Mouse (Mus musculus) telencephalon, adult 2 months (tissue): Measurements from ENCODE around the gene Wfdc8.
"Not testable (repeated sequence)": the region's sequence is repeated elsewhere in the genome, so short reads cannot be mapped to it uniquely, and the experiment has no call there.

Experiments used
- DNase-seq: peaks from one replicate; pipeline ENCODE4 v3.0.0-alpha.2; 2011; ENCODE audit warnings: low read depth, low spot score

Wfdc8 gene

GRCm38 (mm10) chr2:164613471-164613870 lies at the start of gene Wfdc8, which contains the start of gene Wfdc6b:
Gene Wfdc8, minus strand, starts transcription at chr2:164613626.
Gene Wfdc6b, plus strand, starts transcription at chr2:164613522.
- not testable (repeated sequence) for DNase-seq

DNA sequence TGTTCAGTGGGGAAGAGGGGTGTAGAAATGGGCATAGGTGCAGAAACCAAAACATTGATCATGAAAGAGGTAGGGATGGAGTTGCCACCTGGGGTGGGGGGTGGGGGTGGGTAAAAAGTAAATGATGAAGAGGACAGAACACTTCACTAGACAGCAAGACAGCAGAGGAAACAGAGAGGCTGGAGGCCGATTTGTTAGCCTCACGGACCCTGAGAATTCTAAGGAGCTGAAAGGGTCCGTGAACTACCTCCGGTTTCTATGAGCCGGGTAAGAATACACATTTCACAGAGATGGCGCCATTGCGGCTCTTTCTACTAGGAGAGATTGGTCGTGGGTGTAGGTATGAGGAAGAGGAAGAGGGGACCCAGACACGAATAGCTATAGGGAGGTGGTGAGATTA lies 43.1 kb upstream of the Wfdc8 start, which contains the start of gene Wfdc9:
Gene Wfdc9 (minus strand): TSS at position 101 of the 400 bp plus-strand sequence.
- no peak for DNase-seq

DNA sequence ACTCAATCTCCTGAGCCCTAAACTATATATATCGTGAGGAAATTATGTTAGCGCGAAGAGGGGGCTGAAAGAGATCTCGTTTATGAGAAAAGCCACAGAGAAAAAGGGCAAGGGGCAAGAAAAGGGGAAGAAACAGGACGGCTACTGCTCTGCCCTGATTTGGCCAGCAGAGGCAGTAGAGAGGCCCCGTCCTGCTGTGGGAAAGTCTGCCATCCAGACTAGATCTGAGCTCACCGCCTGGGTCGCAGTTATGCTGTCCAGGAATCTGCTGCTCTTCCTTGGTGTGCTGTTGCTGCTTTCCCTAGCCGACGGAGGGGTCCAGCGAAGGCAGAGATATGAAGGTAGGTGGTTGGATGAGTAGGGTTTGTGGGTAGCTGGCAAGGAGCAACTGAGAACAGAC lies 42.4 kb upstream of the Wfdc8 start, which contains the start of gene Wfdc10:
Gene Wfdc10 (plus strand): TSS at position 189 of the 400 bp plus-strand sequence.
- no peak for DNase-seq

GRCm38 (mm10) chr2:164641881-164642673 lies 28.7 kb upstream of the Wfdc8 start:
- no peak for DNase-seq

GRCm38 (mm10) chr2:164641129-164641528 lies 27.7 kb upstream of the Wfdc8 start:
- DNase-seq = no peak

DNA sequence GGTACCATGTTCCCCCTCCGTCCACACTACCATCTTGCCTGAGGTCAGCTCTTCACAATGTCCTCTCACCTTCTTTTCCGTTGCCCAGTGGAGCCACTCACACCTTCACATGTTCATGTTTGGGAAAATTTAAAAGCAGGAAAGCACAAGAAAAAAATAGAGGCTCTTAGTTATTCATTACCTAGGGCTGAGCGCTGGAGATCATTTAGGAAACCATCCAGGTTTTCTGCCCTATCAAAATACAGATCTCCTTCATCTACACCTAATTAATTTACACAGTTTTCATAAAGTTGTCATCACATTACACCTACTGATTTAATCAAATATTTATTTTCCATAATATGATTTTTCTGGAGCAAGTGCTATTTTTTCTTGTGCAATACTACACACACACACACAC lies 25.3 kb upstream of the Wfdc8 start, which contains the start of gene Wfdc16:
Gene Wfdc16 (minus strand): TSS at position 101 of the 400 bp plus-strand sequence.
- DNase-seq = no peak

DNA sequence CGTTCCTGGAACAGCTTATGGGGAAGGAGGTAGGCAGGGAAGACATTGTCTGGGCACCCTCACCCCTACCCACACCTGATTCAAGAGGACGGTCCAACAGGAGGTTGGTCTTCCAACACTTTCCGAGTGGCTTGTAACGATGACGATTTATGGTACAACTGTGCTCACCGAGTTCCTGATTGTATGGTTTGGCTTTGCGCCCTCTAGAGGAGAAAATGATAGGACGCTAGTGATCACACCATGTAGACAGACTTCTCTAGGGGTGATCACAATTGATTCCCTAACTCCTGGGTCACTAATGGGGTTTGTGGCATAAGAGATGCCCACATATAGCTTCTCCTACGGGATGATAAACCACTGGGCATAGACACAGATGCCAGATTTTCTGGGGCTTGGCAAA lies 21.8 kb upstream of the Wfdc8 start:
- no peak for DNase-seq

GRCm38 (mm10) chr2:164621775-164622174 lies 8.3 kb upstream of the Wfdc8 start:
- no peak for DNase-seq

GRCm38 (mm10) chr2:164619050-164619449 lies 5.6 kb upstream of the Wfdc8 start:
- no peak for DNase-seq

- no peak for DNase-seq
These were observed 2.0 kb upstream of the Wfdc8 start for GRCm38 (mm10) chr2:164615386-164615785.

DNA sequence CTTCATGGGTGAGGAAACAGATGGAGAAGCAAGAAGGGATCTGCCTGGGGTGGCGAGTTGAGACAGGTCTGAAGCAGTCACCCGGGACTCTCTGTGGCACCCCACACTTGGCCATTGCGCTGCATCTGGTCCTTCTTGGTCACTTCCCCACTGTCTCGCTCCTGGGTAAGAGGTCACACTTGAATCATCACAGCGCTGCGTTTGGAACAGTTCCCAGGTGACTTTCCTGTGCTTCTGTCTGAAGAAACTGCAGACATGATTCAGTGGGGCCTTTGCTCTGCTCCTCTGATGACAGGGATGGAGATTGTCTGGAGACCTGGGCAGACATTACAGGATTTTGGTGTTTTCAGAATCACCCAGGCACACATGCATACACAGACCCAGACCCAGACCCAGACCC lies 4.6 kb downstream of the Wfdc8 start:
- no peak for DNase-seq

DNA sequence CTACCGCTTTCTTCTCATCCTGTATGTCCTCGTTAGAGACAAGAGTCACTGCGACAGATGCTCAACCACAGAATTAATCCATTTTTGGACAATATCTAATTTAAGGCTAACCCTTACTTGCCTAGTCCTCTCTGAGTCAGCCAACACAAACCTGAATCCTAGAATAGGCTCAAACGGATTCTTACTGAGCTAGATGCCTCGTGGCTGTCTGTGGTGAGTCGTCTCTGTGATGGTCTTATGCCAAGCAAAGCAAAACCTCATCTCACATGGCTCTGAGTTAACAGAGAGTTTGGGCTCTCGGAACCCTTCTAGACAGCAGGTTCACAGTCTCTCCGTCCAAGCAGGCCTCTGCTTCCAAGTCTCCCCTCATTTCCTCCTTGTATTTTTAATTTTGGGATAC lies 9.0 kb downstream of the Wfdc8 start:
- peak; percentile 12 for DNase-seq

DNA sequence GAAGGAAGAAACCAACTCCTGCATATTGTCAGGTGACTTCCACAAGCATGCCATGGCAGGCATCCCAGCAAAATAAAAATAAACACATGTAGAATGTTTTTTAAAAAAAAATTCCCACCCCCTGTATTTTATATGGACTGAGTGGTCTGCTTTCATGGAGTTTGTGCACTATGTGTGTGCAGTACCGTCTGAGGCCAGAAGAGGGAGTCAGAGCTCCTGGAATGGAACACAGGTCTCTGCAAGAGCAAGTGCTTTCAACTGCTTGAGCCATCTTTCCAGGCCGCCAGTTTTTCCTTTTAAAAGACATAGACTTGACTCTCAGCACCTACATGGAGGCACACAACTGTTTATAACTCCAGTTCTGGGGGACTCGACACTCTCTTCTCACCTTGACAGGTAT lies 9.9 kb downstream of the Wfdc8 start:
- no peak for DNase-seq

GRCm38 (mm10) chr2:164600179-164600578 lies 13.2 kb downstream of the Wfdc8 start:
- DNase-seq = no peak

DNA sequence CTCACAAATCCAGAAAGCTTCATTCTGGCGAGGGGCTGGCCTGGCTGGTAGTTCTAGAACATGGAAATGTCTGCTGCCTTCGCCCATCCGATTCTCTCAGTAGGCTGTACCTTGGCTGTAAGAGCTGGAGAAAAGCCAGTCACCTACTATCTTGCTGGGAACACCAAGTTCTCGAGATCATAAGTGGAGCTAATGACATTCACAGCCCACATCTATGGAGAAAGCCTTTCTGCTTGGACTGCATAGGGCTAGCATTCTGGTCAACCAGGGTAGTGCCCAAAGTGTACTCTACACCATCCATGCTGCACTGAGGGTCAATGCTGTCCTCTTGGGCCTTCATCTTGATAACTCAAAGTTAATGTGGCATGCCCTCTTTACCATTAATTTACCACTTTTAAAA lies 19.9 kb downstream of the Wfdc8 start, which contains the start of gene Eppin:
Gene Eppin (minus strand): TSS at position 101 of the 400 bp plus-strand sequence.
- DNase-seq = no peak

- DNase-seq = peak; percentile 13
These were observed 21.4 kb downstream of the Wfdc8 start for GRCm38 (mm10) chr2:164592014-164592413.

- not testable (repeated sequence) for DNase-seq
These were observed 28.3 kb downstream of the Wfdc8 start, which contains the start of gene Wfdc6a for GRCm38 (mm10) chr2:164585025-164585725. Gene Wfdc6a, minus strand, starts transcription at chr2:164585447.

DNA sequence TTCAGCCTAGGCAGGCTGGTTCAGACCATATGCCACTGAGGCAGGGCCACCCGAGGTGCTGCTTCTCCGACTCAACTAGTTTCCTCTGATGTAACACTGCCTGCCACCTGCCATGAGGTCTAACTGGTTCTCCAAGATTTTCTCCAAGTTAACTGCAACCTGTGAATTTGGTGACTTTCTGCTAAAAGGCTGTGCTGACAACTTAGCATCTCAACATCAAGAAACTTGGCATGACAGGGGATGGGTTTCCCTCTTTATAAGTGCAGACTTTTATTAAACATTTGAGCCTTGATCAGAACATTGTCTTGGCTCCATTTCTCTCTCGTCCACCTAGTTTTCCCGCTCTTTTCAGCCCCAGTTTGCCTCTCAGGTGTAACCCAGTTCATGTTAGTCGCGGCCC lies 40.1 kb downstream of the Wfdc8 start, which contains the start of gene Spint3:
Gene Spint3 (minus strand): TSS at position 101 of the 400 bp plus-strand sequence.
- DNase-seq = not testable (repeated sequence)

- no peak for DNase-seq
These were observed 46.0 kb downstream of the Wfdc8 start for GRCm38 (mm10) chr2:164567460-164567859.

- no peak for DNase-seq
These were observed 46.4 kb downstream of the Wfdc8 start for GRCm38 (mm10) chr2:164566997-164567396.

GRCm38 (mm10) chr2:164564346-164564745 lies 49.1 kb downstream of the Wfdc8 start:
- DNase-seq = no peak

- DNase-seq = no peak
These were observed 49.9 kb downstream of the Wfdc8 start for GRCm38 (mm10) chr2:164563339-164564038.
